Mouse (Mus musculus): ENCODE data around the gene Baiap2.

Gene Baiap2

DNA sequence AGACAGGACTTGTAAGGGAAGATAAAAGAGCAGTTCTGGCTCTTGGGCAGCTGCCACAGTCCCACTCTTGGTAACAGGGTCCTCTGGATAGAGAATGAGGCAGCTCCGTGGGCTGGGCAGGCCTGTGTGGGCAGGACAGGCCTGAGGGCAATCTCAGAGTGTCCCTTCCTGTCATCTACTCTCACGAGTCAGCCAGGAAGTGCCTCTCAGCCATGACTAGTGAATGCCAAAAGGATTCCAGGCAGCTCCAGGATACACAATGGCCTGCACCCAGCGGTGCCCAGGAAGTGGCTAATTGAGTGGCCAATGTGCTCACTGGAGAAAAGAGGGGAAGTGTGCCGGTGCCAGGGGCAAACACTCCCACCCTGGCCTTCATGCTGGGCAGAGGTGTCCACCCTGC lies 97.0 kb downstream of the Baiap2 start:
- in situ Hi-C loops (cut with MboI, MseI), result loop anchor here in 1 of 2 experiments (10.0 kb wide), 1 partner anchor 1135 kb away; no protein-coding TSS in a partner anchor

DNA sequence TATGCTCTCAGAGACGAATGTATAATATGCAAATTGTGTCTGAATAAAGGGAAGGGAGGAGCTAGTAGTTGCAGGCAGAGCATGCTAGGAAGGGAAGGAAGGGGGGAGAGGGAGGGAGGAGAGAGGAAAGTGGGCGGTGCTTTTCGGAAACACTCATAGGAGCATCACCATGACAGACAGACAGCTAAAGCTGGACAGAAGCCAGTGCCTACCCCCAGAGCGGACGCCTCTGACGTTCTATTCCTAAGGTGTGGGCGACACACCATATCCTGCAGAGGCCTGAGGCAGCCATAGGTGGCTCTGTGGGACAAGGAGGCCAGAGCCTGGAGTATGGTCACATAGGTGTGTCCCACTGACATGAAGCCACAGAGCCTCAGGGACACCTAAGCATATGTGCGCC lies 97.9 kb downstream of the Baiap2 start:
- in situ Hi-C loops (cut with MboI, MseI), result no loop called here

- in situ Hi-C loops (cut with MboI, MseI), result no loop called here
These were observed 98.9 kb downstream of the Baiap2 start for GRCm38 (mm10) chr11:120041191-120042123.

- in situ Hi-C loops (cut with MboI, MseI), result no loop called here
These were observed 99.7 kb downstream of the Baiap2 start for GRCm38 (mm10) chr11:120042141-120042838.

- in situ Hi-C loops (cut with MboI, MseI), result no loop called here
These were observed 102.8 kb downstream of the Baiap2 start for GRCm38 (mm10) chr11:120045341-120045740.

GRCm38 (mm10) chr11:120045839-120046552 lies 103.4 kb downstream of the Baiap2 start:
- in situ Hi-C loops (cut with MboI, MseI), result no loop called here

DNA sequence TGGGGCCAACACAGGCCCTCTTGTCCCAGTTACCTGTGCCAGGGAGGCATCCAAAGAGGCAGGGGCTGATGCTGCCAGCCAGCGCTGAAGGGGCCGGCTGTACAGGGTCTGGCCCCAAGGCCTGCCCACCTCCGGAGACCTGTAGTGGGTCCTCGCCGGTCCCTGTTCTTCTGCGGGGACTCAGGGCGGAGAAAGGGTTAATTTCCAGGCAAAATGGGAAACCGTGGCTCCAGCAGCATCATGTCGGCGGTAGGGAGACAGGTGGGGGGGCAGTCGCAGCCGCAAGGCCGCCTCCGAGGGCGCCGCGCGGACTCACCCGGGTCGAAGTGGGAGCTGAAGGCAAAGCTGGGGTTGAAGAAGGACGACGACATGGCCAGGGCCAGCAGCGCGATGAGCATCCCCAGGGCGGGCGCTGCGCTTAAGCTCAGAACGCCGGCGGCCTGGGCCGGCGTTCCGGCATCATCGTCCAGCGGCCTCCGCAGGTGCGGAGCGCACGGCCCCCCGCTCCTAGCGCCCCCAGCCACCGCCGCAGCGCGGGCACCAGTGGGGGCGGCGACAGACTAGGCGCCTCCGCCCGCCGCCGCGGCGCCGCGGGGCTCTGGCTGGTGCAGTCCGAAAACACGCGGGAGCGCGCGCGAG lies 104.1 kb downstream of the Baiap2 start, which contains the start of gene Aatk:
Gene Aatk, minus strand, starts transcription at position 615 of the 639 bp plus-strand sequence.
- in situ Hi-C loops (cut with MboI, MseI), result no loop called here

DNA sequence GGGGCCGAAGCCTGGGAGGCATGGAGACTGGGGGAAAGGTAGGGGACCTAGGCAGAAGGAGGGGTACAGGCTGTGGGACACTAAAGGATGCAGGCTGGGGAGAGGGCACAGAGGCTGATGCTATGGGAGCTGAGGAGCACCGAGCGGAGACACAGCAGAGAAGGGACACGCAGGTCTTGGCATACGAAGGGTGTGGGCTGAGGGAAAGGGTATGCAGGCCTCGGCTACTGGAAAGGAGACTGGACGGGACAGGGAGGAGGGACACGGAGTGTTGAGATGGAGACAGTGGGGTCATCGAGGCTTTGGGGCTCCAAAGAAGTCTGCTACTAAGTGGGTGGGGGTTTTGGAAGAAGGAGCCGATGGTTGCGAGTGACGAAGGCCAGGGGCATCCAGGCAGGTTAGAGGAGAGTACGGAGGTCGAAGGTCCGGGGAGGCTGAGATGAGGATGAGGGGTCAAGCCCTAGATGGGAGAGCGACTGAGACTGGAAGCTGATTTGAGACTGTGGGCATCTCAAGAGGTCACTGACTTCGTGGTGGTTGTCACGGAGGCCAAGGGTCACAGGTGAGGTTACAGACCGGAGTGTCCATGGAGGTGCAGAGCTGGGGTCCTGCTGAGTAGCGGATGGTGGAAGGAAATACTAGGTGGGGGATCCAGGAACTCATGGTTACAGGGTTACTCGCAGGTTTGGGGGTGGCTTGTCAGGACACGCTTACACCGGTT lies 105.1 kb downstream of the Baiap2 start:
- in situ Hi-C loops (cut with MboI, MseI), result no loop called here

DNA sequence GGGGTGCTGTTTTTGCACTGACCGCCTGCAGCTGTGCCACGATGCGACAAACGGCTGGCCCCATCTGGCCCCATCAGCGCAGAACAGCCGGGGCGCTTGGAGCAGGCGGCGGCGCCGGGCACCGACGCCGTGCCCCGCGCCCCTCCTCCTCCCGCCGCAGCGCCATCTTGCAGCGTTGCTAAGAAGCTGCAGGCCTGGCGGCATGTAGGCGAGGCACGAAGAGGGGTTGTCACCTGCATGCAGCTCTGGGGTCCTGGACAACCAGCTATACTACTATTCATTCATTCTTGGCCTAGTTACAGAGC lies 105.6 kb downstream of the Baiap2 start:
- in situ Hi-C loops (cut with MboI, MseI), result no loop called here

- in situ Hi-C loops (cut with MboI, MseI), result no loop called here
These were observed 106.5 kb downstream of the Baiap2 start for GRCm38 (mm10) chr11:120049067-120049466.

DNA sequence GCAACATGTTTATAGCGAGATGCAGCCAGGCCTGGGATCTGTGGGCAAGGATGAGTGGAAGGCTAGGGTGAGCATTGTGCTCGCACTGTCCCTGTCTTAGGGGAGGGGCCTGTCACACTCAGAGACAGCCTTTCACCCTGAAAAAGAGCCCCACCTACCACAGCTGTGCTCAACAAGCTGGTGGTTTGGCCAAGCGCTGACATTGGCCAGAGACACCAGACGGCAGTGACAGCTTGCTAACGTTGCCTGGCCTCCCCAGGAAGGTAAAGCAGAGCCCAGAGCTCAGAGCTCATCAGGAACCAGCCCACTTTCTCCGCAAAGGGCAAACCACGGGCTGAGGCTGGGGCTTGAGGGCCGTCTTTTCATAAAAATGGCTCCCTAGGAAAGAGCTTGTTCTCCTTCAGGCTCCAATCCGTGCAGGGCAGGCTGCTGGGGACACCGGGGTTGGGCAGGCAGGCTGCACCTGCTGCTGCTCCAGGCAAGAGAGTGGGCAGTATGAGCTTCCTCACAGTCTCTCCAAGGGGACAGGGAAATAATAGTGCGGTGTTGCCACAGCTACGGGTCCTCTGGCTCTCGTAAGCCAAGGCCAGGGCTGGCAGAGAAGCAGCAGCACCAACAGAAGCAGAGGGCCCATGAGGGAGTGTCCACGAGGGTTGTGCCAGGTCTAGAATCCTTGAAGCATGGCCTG lies 108.7 kb downstream of the Baiap2 start:
- in situ Hi-C loops (cut with MboI, MseI), result no loop called here

DNA sequence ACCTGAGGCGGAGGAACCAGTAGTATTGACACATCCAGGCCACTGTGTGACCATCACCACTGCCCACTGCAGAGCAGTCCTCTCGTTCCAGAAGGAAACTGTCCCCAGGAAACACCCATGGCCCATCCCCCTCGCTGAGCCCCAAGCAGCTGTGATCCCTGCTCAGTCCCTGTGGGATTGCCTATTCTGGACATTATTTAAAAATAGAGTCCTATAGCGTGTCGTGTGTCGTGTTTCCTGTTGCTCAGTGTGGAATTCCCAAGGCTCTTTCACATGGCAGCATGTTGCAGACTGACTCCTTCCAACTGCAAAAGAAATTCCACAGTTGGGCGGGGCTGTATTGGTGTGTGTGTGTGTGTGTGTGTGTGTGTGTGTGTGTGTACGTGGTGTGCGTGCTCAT lies 109.7 kb downstream of the Baiap2 start:
- in situ Hi-C loops (cut with MboI, MseI), result no loop called here

GRCm38 (mm10) chr11:120053846-120054245 lies 111.3 kb downstream of the Baiap2 start:
- in situ Hi-C loops (cut with MboI, MseI), result no loop called here

DNA sequence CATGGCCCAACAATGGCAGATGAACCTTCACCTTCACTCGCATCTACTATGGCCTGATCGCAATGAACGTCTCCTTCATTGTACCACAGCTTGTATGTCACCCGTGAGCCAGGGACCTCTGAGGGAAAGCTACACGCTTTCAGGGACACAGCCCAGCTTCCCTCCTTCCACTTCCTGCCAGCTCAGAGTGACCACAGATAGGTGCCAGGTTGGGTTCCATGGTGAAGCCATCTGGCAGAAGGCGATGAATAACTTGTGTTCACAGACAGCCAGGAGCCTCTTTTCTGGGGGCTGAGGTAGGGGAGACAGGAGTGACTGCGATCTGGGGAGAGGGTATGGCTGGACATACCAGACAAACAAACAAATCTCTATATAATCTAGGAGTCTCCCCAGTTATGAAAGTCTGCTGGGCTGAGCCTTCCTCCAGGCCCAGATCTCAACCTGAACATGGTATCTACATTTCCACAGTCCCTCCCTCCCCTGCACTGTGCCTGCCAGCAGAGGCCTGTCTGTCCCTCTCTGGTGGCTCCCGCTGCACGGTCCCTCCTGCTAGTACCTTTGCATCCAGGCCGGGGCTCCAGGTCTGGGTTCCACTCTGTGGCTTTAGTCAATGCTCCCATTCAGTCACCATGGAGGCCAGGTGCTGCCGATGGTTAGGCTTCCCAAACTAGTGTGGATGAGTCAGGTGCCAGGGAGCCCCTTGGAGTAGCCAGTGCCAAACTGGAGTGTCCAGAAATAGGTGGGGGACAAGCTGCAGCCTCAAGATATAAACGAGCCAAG lies 113.6 kb downstream of the Baiap2 start:
- in situ Hi-C loops (cut with MboI, MseI), result no loop called here

Measured in T-helper 17 cell (primary cell).